Mouse (Mus musculus) G1E (cell line): Measurements from ENCODE around the gene Cnr2.

Experiments used
- CTCF ChIP-seq: IDR thresholded peaks from 2 replicates; pipeline ENCODE4 v1.5.1; 2012; ENCODE audit warnings: low read depth, low read length, inconsistent platforms, mixed read lengths
- POLR2AphosphoS5 ChIP-seq: IDR thresholded peaks from 2 replicates; pipeline ENCODE4 v1.6.1; 2012; ENCODE audit warnings: low read depth, low read length, inconsistent platforms; ENCODE audit not compliant: insufficient replicate concordance
- TAL1 ChIP-seq: conservative IDR thresholded peaks from 2 replicates; pipeline ENCODE4 v1.6.1; 2012; ENCODE audit warnings: low read depth, low read length, inconsistent platforms, mixed read lengths

DNA sequence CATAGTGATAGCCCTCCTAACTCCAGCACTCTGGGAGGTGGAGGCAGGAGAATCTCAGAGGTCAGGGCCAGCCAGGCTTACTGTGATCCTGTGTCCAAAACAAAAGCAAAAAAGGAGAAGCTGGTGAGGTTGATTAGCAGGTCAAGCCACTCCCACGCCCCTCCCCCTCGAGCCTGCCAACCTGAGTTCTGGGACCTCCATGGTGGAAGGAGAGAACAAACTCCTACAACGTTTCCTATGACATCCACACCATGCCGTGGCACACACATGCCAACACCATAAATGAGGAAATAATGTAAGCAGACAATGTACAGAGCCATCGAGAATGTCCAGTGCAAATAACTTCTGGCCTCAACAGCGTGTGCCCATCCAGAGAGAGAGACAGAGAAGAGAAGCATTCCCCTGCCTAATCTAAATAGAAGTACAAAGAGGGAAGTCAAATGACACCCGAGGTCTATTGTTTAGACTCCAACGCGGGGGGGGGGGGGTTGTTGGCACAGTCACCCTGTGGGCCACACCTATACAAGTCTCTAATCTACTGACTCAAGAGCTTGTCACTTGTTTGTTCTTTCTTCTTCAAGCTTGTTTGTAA, 19.1 kb upstream of the Cnr2 start:
- no peak; the same call in 1 of the 2 replicates for TF ChIP-seq POLR2AphosphoS5
- TF ChIP-seq TAL1 = no peak
- TF ChIP-seq CTCF = no peak
